Mouse (Mus musculus): ENCODE measurements around the gene Arid1a.

The Arid1a gene

GRCm38 (mm10) chr4:133729541-133730093, 27.0 kb downstream of the Arid1a start:
- WGBS = 2% methylated on average over 16 of the region's 16 CpGs

GRCm38 (mm10) chr4:133729007-133729406, 27.6 kb downstream of the Arid1a start:
- 25% methylated on average over 6 of the region's 6 CpGs for WGBS

- WGBS = 36% methylated on average over 9 of the region's 9 CpGs
These were observed 28.3 kb downstream of the Arid1a start for GRCm38 (mm10) chr4:133728256-133728655.

GRCm38 (mm10) chr4:133725706-133726105, 30.9 kb downstream of the Arid1a start:
- whole genome bisulfite sequencing = 43% methylated on average over 2 of the region's 2 CpGs

- 85% methylated on average over 3 of the region's 3 CpGs for WGBS
These were observed 36.8 kb downstream of the Arid1a start for GRCm38 (mm10) chr4:133719791-133720190.

- whole genome bisulfite sequencing = 45% methylated on average over 5 of the region's 5 CpGs
These were observed 43.8 kb downstream of the Arid1a start for GRCm38 (mm10) chr4:133712755-133713154.

GRCm38 (mm10) chr4:133711307-133712076, 45.1 kb downstream of the Arid1a start:
- WGBS = 47% methylated on average over 6 of the region's 6 CpGs

GRCm38 (mm10) chr4:133709395-133709794, 47.2 kb downstream of the Arid1a start:
- WGBS = 40% methylated on average over 2 of the region's 2 CpGs

GRCm38 (mm10) chr4:133707464-133707863, 49.1 kb downstream of the Arid1a start:
- WGBS = 17% methylated on average over 1 of the region's 1 CpGs

GRCm38 (mm10) chr4:133706956-133707355, 49.6 kb downstream of the Arid1a start:
- 18% methylated on average over 8 of the region's 8 CpGs for WGBS

- WGBS = 84% methylated on average over 4 of the region's 4 CpGs
These were observed 51.5 kb downstream of the Arid1a start for GRCm38 (mm10) chr4:133705062-133705461.

- 13% methylated on average over 11 of the region's 11 CpGs for WGBS
These were observed 55.6 kb downstream of the Arid1a start for GRCm38 (mm10) chr4:133700905-133701368.

- 62% methylated on average over 3 of the region's 3 CpGs for WGBS
These were observed 61.2 kb downstream of the Arid1a start for GRCm38 (mm10) chr4:133695363-133695762.

GRCm38 (mm10) chr4:133690252-133690651, 66.3 kb downstream of the Arid1a start:
- WGBS = 25% methylated on average over 5 of the region's 5 CpGs

- WGBS = 35% methylated on average over 7 of the region's 7 CpGs
These were observed 68.0 kb downstream of the Arid1a start for GRCm38 (mm10) chr4:133688417-133689067.

GRCm38 (mm10) chr4:133687126-133687525, 69.4 kb downstream of the Arid1a start:
- WGBS = 80% methylated on average over 5 of the region's 5 CpGs

GRCm38 (mm10) chr4:133686512-133686911, 70.1 kb downstream of the Arid1a start:
- 82% methylated on average over 11 of the region's 11 CpGs for WGBS

- WGBS = 72% methylated on average over 14 of the region's 14 CpGs
These were observed 76.3 kb downstream of the Arid1a start for GRCm38 (mm10) chr4:133680206-133680786.

- 76% methylated on average over 7 of the region's 7 CpGs for WGBS
These were observed 76.9 kb downstream of the Arid1a start for GRCm38 (mm10) chr4:133679629-133680028.

GRCm38 (mm10) chr4:133677266-133677665, 79.3 kb downstream of the Arid1a start:
- whole genome bisulfite sequencing = 80% methylated on average over 7 of the region's 7 CpGs

GRCm38 (mm10) chr4:133676189-133676588, 80.4 kb downstream of the Arid1a start:
- WGBS = 32% methylated on average over 3 of the region's 3 CpGs

GRCm38 (mm10) chr4:133675594-133676016, 81.0 kb downstream of the Arid1a start:
- 18% methylated on average over 5 of the region's 5 CpGs for WGBS
